Mouse (Mus musculus) gastrocnemius, postnatal 36 days (tissue): ENCODE measurements around the gene Cox4i2. TPM values are rescaled to one million over a fixed set of nuclear protein-coding genes. Genes with fewer than 3 reads are reported as not detected.

Source experiments
- DNase-seq, 2 experiments: peaks; one replicate each; pipeline ENCODE4 v3.0.0; 2022
- intact Hi-C: fragments of 180-260 bp; cut with DNase I; formaldehyde crosslinking; loops from one replicate; pipeline ENCODE4 v1.15.1; 2025
- total RNA-seq, 2 experiments: library from RNA; stranded (reverse); gene quantifications; 2 replicates each; pipeline ENCODE4 v1.2.3; 2021

Cox4i2 gene
- total RNA-seq, 2 experiments from 2014 or later, result 2.9 TPM

GRCm38 (mm10) chr2:152733201-152733600 is 20.8 kb upstream of the Cox4i2 start:
- intact Hi-C loops, result no loop called here
- DNase-seq, result no peak

GRCm38 (mm10) chr2:152734501-152734900 is 19.5 kb upstream of the Cox4i2 start:
- intact Hi-C loops, result no loop called here
- no peak for DNase-seq

- DNase-seq, result peak; percentile 78 to 89
- intact Hi-C loops, result no loop called here
These were observed 19.0 kb upstream of the Cox4i2 start for GRCm38 (mm10) chr2:152734984-152735383.

- DNase-seq, result peak; percentile 73 to 78
- intact Hi-C loops, result no loop called here
These were observed 17.8 kb upstream of the Cox4i2 start, which contains the start of gene Id1 for GRCm38 (mm10) chr2:152736090-152736601. Gene Id1, plus strand, starts transcription at chr2:152736251.

- no peak for DNase-seq
- intact Hi-C loops, result no loop called here
These were observed 17.2 kb upstream of the Cox4i2 start for GRCm38 (mm10) chr2:152736748-152737147.

- intact Hi-C loops, result no loop called here
- no peak for DNase-seq
These were observed 16.4 kb upstream of the Cox4i2 start for GRCm38 (mm10) chr2:152737306-152738221.

- intact Hi-C loops, result no loop called here
- DNase-seq, result no peak
These were observed 15.6 kb upstream of the Cox4i2 start for GRCm38 (mm10) chr2:152738341-152738740.

- intact Hi-C loops, result no loop called here
- DNase-seq, result peak; percentile 65 to 80
These were observed 14.7 kb upstream of the Cox4i2 start for GRCm38 (mm10) chr2:152739031-152739841.

- intact Hi-C loops, result no loop called here
- DNase-seq, result no peak
These were observed 14.1 kb upstream of the Cox4i2 start for GRCm38 (mm10) chr2:152739842-152740260.

- intact Hi-C loops, result no loop called here
These were observed 13.5 kb upstream of the Cox4i2 start for GRCm38 (mm10) chr2:152740490-152740889.

GRCm38 (mm10) chr2:152741153-152742041 is 12.6 kb upstream of the Cox4i2 start:
- DNase-seq, result peak in 1 of 2 experiments; percentile 46
- intact Hi-C loops, result loop anchor here (1.0 kb wide), 1 partner anchor 45 kb away; no protein-coding TSS in a partner anchor

More at GRCm38 (mm10) chr2:152740490-152740889, 13.5 kb upstream of the Cox4i2 start:
- no peak for DNase-seq

GRCm38 (mm10) chr2:152742435-152742834 is 11.5 kb upstream of the Cox4i2 start:
- intact Hi-C loops, result no loop called here
- peak; percentile 61 to 66 for DNase-seq

- DNase-seq, result no peak
- intact Hi-C loops, result no loop called here
These were observed 2.8 kb downstream of the Cox4i2 start for GRCm38 (mm10) chr2:152756474-152757393.

GRCm38 (mm10) chr2:152757478-152757877 is 3.5 kb downstream of the Cox4i2 start:
- DNase-seq, result no peak
- intact Hi-C loops, result no loop called here

GRCm38 (mm10) chr2:152758351-152758750 is 4.4 kb downstream of the Cox4i2 start:
- no peak for DNase-seq
- intact Hi-C loops, result no loop called here

- intact Hi-C loops, result no loop called here
These were observed 9.3 kb downstream of the Cox4i2 start for GRCm38 (mm10) chr2:152763310-152763709.

GRCm38 (mm10) chr2:152764172-152765044 is 10.4 kb downstream of the Cox4i2 start:
- no peak for DNase-seq
- intact Hi-C loops, result loop anchor here (2.0 kb wide), 1 partner anchor 66 kb away; no protein-coding TSS in a partner anchor

More at GRCm38 (mm10) chr2:152763310-152763709, 9.3 kb downstream of the Cox4i2 start:
- no peak for DNase-seq
